Mouse (Mus musculus) CH12.LX (cell line): Measurements from ENCODE around the gene Prkn. TPM values are rescaled to one million over a fixed set of nuclear protein-coding genes. Genes with fewer than 3 reads are reported as not detected.

Experiments
- DNase-seq: peaks from one replicate; pipeline ENCODE4 v3.0.0-alpha.2; 2013; ENCODE audit errors: extremely low read depth
- H3K27ac ChIP-seq: 2 replicates; pipeline ENCODE4 v1.5.1; 2012; ENCODE audit warnings: low read depth, mild to moderate bottlenecking, control low read depth, moderate library complexity; ENCODE audit not compliant: insufficient read depth
- H3K27me3 ChIP-seq: replicated peaks from 2 replicates; pipeline ENCODE3; 2012; ENCODE audit warnings: inconsistent platforms
- H3K36me3 ChIP-seq, 2 experiments: replicated peaks in 1 of 2; 2 replicates each; pipeline versions ENCODE3 to v1.6.1; 2012; ENCODE audit warnings: inconsistent platforms in 1 of 2, low read length in 1 of 2, mild to moderate bottlenecking in 1 of 2, mixed read lengths in 1 of 2, moderate library complexity in 1 of 2; ENCODE audit not compliant: control insufficient read depth in 1 of 2, insufficient read depth in 1 of 2
- H3K4me1 ChIP-seq, 2 experiments: 2 replicates each; pipeline ENCODE4 v1.6.1; 2012; ENCODE audit warnings: inconsistent platforms in 1 of 2, moderate library complexity in 1 of 2; ENCODE audit not compliant: insufficient read depth in 2 of 2, control insufficient read depth in 1 of 2
- H3K4me2 ChIP-seq: 2 replicates; pipeline ENCODE4 v1.6.1; 2012; ENCODE audit warnings: low read depth, mild to moderate bottlenecking, control low read depth; ENCODE audit not compliant: poor library complexity, insufficient read depth, severe bottlenecking
- H3K4me3 ChIP-seq, 3 experiments: fragments of 150-350 bp in 1 of 3; sonication (generic) in 1 of 3; replicated peaks in 1 of 3; 2 replicates each; pipeline versions ENCODE3 to v1.5.1; 2011 to 2012; ENCODE audit warnings: low read depth in 2 of 3, low read length in 2 of 3, mild to moderate bottlenecking in 2 of 3, moderate library complexity in 2 of 3, control low read depth in 1 of 3, improper control_type of control experiment in 1 of 3, inconsistent platforms in 1 of 3, mixed read lengths in 1 of 3; ENCODE audit not compliant: poor library complexity in 1 of 3
- H3K79me2 ChIP-seq: replicated peaks from 2 replicates; pipeline ENCODE4 v1.6.1; 2012; ENCODE audit warnings: mild to moderate bottlenecking, moderate library complexity; ENCODE audit not compliant: control insufficient read depth, poor library complexity, insufficient read depth, severe bottlenecking; ENCODE audit errors: extremely low read depth
- H3K9ac ChIP-seq: 2 replicates; pipeline ENCODE4 v1.6.1; 2012; ENCODE audit warnings: low read depth, mild to moderate bottlenecking, control low read depth, moderate library complexity; ENCODE audit not compliant: insufficient read depth
- H3K9me3 ChIP-seq: replicated peaks from 2 replicates; pipeline ENCODE3; 2012; ENCODE audit warnings: low read length, inconsistent platforms, mixed read lengths
- CHD1 ChIP-seq: IDR thresholded peaks from 2 replicates; pipeline ENCODE4 v1.6.1; 2012; ENCODE audit warnings: low read depth, low read length, improper control_type of control experiment, inconsistent platforms
- CHD2 ChIP-seq: IDR thresholded peaks from 2 replicates; pipeline ENCODE4 v1.6.1; 2011; ENCODE audit warnings: low read length, improper control_type of control experiment
- CTCF ChIP-seq, 2 experiments: IDR thresholded peaks in 1 of 2; conservative IDR thresholded peaks in 1 of 2; 2 replicates each; pipeline ENCODE4 v1.5.1; 2011 to 2012; ENCODE audit warnings: low read depth in 2 of 2, low read length in 2 of 2, improper control_type of control experiment in 1 of 2, inconsistent platforms in 1 of 2, mild to moderate bottlenecking in 1 of 2, moderate library complexity in 1 of 2
- ELF1 ChIP-seq: IDR thresholded peaks from 2 replicates; pipeline ENCODE4 v1.6.1; 2014; ENCODE audit warnings: low read depth, mild to moderate bottlenecking, inconsistent platforms, low read length, improper control_type of control experiment
- ETS1 ChIP-seq: conservative IDR thresholded peaks from 2 replicates; pipeline ENCODE4 v1.6.1; 2012; ENCODE audit warnings: low read depth, mild to moderate bottlenecking, inconsistent platforms, low read length, improper control_type of control experiment, moderate library complexity
- HCFC1 ChIP-seq: IDR thresholded peaks from 2 replicates; pipeline ENCODE4 v1.6.1; 2012; ENCODE audit warnings: low read depth, mild to moderate bottlenecking, inconsistent platforms, low read length, improper control_type of control experiment
- IRF4 ChIP-seq: IDR thresholded peaks from 2 replicates; pipeline ENCODE4 v1.6.1; 2014; ENCODE audit warnings: low read depth, mild to moderate bottlenecking, inconsistent platforms, low read length, improper control_type of control experiment
- MAFK ChIP-seq: IDR thresholded peaks from 2 replicates; pipeline ENCODE4 v1.6.1; 2011; ENCODE audit warnings: low read length, improper control_type of control experiment; ENCODE audit not compliant: insufficient replicate concordance
- MAX ChIP-seq: IDR thresholded peaks from 2 replicates; pipeline ENCODE4 v1.6.1; 2011; ENCODE audit warnings: low read length, improper control_type of control experiment
- MAZ ChIP-seq: IDR thresholded peaks from 2 replicates; pipeline ENCODE4 v1.6.1; 2012; ENCODE audit warnings: low read depth, mild to moderate bottlenecking, inconsistent platforms, low read length, improper control_type of control experiment, moderate library complexity
- MEF2A ChIP-seq: IDR thresholded peaks from 2 replicates; pipeline ENCODE4 v1.6.1; 2014; ENCODE audit warnings: low read depth, mild to moderate bottlenecking, inconsistent platforms, low read length, improper control_type of control experiment, borderline replicate concordance
- MXI1 ChIP-seq: IDR thresholded peaks from 2 replicates; pipeline ENCODE4 v1.6.1; 2011; ENCODE audit warnings: mild to moderate bottlenecking, low read depth, low read length, improper control_type of control experiment
- MYC ChIP-seq: IDR thresholded peaks from 2 replicates; pipeline ENCODE4 v1.6.1; 2011; ENCODE audit warnings: low read depth, mild to moderate bottlenecking, improper control_type of control experiment, low read length
- NELFE ChIP-seq: IDR thresholded peaks from 2 replicates; pipeline ENCODE4 v1.6.1; 2011; ENCODE audit warnings: low read depth, low read length, improper control_type of control experiment
- NRF1 ChIP-seq: IDR thresholded peaks from 2 replicates; pipeline ENCODE4 v1.6.1; 2014; ENCODE audit warnings: low read depth, mild to moderate bottlenecking, inconsistent platforms, low read length, improper control_type of control experiment, moderate library complexity
- POLR2AphosphoS2 ChIP-seq: IDR thresholded peaks from 2 replicates; pipeline ENCODE4 v1.6.1; 2011; ENCODE audit warnings: low read depth, low read length, improper control_type of control experiment
- RCOR1 ChIP-seq: conservative IDR thresholded peaks from 2 replicates; pipeline ENCODE4 v1.6.1; 2012; ENCODE audit warnings: low read depth, mild to moderate bottlenecking, inconsistent platforms, low read length, improper control_type of control experiment
- SIN3A ChIP-seq: IDR thresholded peaks from 2 replicates; pipeline ENCODE4 v1.6.1; 2012; ENCODE audit warnings: low read length, improper control_type of control experiment, inconsistent platforms
- SMC3 ChIP-seq: IDR thresholded peaks from 2 replicates; pipeline ENCODE4 v1.6.1; 2011; ENCODE audit warnings: low read depth, low read length, improper control_type of control experiment
- TCF12 ChIP-seq: IDR thresholded peaks from 2 replicates; pipeline ENCODE4 v1.6.1; 2014; ENCODE audit warnings: low read depth, mild to moderate bottlenecking, inconsistent platforms, low read length, improper control_type of control experiment
- UBTF ChIP-seq: IDR thresholded peaks from 2 replicates; pipeline ENCODE4 v1.6.1; 2012; ENCODE audit warnings: low read depth, mild to moderate bottlenecking, inconsistent platforms, low read length, improper control_type of control experiment, moderate library complexity
- USF2 ChIP-seq: conservative IDR thresholded peaks from 2 replicates; pipeline ENCODE4 v1.6.1; 2011; ENCODE audit warnings: low read depth, low read length, improper control_type of control experiment
- ZKSCAN1 ChIP-seq: IDR thresholded peaks from 2 replicates; pipeline ENCODE4 v1.6.1; 2012; ENCODE audit warnings: low read depth, inconsistent platforms, low read length, improper control_type of control experiment, borderline replicate concordance
- dilution Hi-C: fragments of 300-500 bp; cut with MboI; formaldehyde crosslinking; loops from 2 replicates; pipeline ENCODE4 v1.14.3; 2020; ENCODE audit warnings: low sequenced_read_pairs; ENCODE audit not compliant: extremely low pct_unique_long_range_greater_than_20kb, extremely low pct_ligation_motif_present
- in situ Hi-C: fragments of 300-500 bp; cut with MboI; formaldehyde crosslinking; loops from 3 replicates; pipeline ENCODE4 v1.14.3; 2019; ENCODE audit warnings: low sequenced_read_pairs, low pct_ligation_motif_present, low pct_unique_long_range_greater_than_20kb, mixed read lengths
- polyA plus RNA-seq: library from polyadenylated mRNA; unstranded; fragments of >175 nt; gene quantifications from 2 replicates; pipeline ENCODE4 v1.2.1, GENCODE M21; 2012; ENCODE audit warnings: low read depth; ENCODE audit not compliant: insufficient read length
- total RNA-seq, 2 experiments: library from RNA; depleted of rRNA; stranded (reverse); fragments of 300-350 nt in 1 of 2; fragments of >200 nt in 1 of 2; gene quantifications; 2 replicates each; pipeline ENCODE4 v1.2.3; 2012 to 2014

Gene Prkn
- total and polyA plus RNA-seq, 3 experiments: 0.08 TPM; not detected in 2

GRCm38 (mm10) chr17:11888806-11889205 lies 1048.6 kb downstream of the Prkn start:
- no peak overlapping the region for H3K4me3 ChIP-seq
- dilution Hi-C loops (no loop called here), in situ Hi-C loops (no loop called here)
- H3K27ac ChIP-seq: no peak overlapping the region
- no peak overlapping the region for H3K4me2 ChIP-seq
- no peaks in the 10 kb centered on the region for H3K27me3 ChIP-seq
- H3K9ac ChIP-seq: no peak overlapping the region
- DNase-seq: no peak
- no peaks in the 10 kb centered on the region for H3K79me2 ChIP-seq
- H3K4me1 ChIP-seq: peaks cover 0 to 5% of the 10 kb centered on the region in 2 experiments; a peak in 2 of 4 replicates
- H3K9me3 ChIP-seq: no peaks in the 10 kb centered on the region
- no peaks in the 10 kb centered on the region for H3K36me3 ChIP-seq
- TF ChIP-seq ELF1 (no peak), CTCF (conservative IDR thresholded peaks at IDR 0.05 in 1 of 2, IDR thresholded peaks at IDR 0.05 in 1 of 2; ENCODE audit: low read depth in 2 of 2, low read length in 2 of 2) (no peak), NRF1 (no peak), ZKSCAN1 (no peak), MXI1 (no peak), NELFE (no peak), UBTF (no peak), CHD2 (no peak)

GRCm38 (mm10) chr17:11900300-11900699 lies 1060.1 kb downstream of the Prkn start:
- H3K4me2 ChIP-seq: no peak overlapping the region
- no peak for DNase-seq
- H3K79me2 ChIP-seq: no peaks in the 10 kb centered on the region
- in situ Hi-C loops: no loop called here
- no peaks in the 10 kb centered on the region for H3K4me1 ChIP-seq
- no peaks in the 10 kb centered on the region for H3K36me3 ChIP-seq
- H3K9me3 ChIP-seq: no peaks in the 10 kb centered on the region
- H3K4me3 ChIP-seq: no peak overlapping the region
- dilution Hi-C loops: no loop called here
- H3K9ac ChIP-seq: no peak overlapping the region
- no peak for TF ChIP-seq POLR2AphosphoS2
- no peak for TF ChIP-seq MYC
- TF ChIP-seq RCOR1: no peak
- no peak for TF ChIP-seq MAZ
- TF ChIP-seq ETS1: no peak
- TF ChIP-seq SMC3: no peak
- TF ChIP-seq MEF2A: no peak
- TF ChIP-seq USF2: no peak
- no peak for TF ChIP-seq HCFC1
- no peak for TF ChIP-seq MAX
- no peak for TF ChIP-seq ELF1
- TF ChIP-seq TCF12: no peak
- no peak for TF ChIP-seq CHD2
- no peak for TF ChIP-seq ZKSCAN1
- TF ChIP-seq CTCF (conservative IDR thresholded peaks at IDR 0.05 in 1 of 2, IDR thresholded peaks at IDR 0.05 in 1 of 2; ENCODE audit: low read depth in 2 of 2, low read length in 2 of 2): no peak
- TF ChIP-seq SIN3A: no peak
- TF ChIP-seq IRF4: no peak
- no peak for TF ChIP-seq CHD1
- TF ChIP-seq MAFK: no peak
- H3K27ac ChIP-seq: no peak overlapping the region
- H3K27me3 ChIP-seq: no peaks in the 10 kb centered on the region
